8 mouse cellular contexts compared by ENCODE assay signal in the genomic region with DNA sequence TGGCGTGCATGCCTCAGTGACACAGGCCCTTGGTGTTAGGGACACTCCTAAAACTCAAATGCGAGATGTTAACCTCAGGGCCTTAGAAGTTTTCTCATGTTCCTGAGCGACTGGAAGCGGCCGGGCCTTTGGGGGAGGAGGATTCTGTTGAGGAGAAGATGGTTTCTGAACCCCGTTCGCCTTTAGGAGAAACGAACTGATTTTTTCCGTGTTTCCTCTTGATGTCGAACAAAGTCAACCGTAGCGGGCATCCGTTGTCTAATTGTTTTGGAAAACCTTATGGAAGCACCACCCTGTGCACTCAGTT. TPM values are rescaled to one million over a fixed set of nuclear protein-coding genes. Genes with fewer than 3 reads are reported as not detected.
A peak's percentile ranks its signal among the peaks of the same experiment; 100 is the strongest.
DNase-seq lines count a peak whose midpoint lies in the region; ATAC-seq and TF ChIP-seq lines count a peak whose summit lies in the region.

No protein-coding gene starts in this region.

- no peaks in the 10 kb centered on the region; the same call in 1 of the 2 replicates for H3K36me3 ChIP-seq in embryonic facial prominence, embryonic 10.5 days (replicated peaks)
- no peaks in the 10 kb centered on the region for H3K36me3 ChIP-seq in intestine, embryonic 15.5 days
- H3K36me3 ChIP-seq in neural tube, embryonic 12.5 days: no peaks in the 10 kb centered on the region

- peak overlapping the region; percentile 97 for H3K9ac ChIP-seq in intestine, embryonic 15.5 days
- H3K9ac ChIP-seq in neural tube, embryonic 12.5 days: peak overlapping the region; percentile 73

- H3K4me3 ChIP-seq in layer of hippocampus, adult 2 months: peak overlapping the region; percentile 74
- peak overlapping the region; percentile 97 for H3K4me3 ChIP-seq in embryonic facial prominence, embryonic 10.5 days
- peak overlapping the region; percentile 99 for H3K4me3 ChIP-seq in intestine, embryonic 15.5 days (replicated peaks)
- H3K4me3 ChIP-seq in neural tube, embryonic 12.5 days: peak overlapping the region; percentile 96

- H3K4me2 ChIP-seq in intestine, embryonic 15.5 days (replicated peaks): peak overlapping the region; percentile 68
- H3K4me2 ChIP-seq in neural tube, embryonic 12.5 days (replicated peaks): peak overlapping the region; percentile 80

- H3K27ac ChIP-seq in layer of hippocampus, adult 2 months: peak overlapping the region; percentile 92
- peak overlapping the region; percentile 97 for H3K27ac ChIP-seq in embryonic facial prominence, embryonic 10.5 days (replicated peaks)
- peak overlapping the region; percentile 90 for H3K27ac ChIP-seq in intestine, embryonic 15.5 days
- H3K27ac ChIP-seq in neural tube, embryonic 12.5 days: no peak overlapping the region

- 2% methylated on average over 13 of the region's 13 CpGs for WGBS in embryonic facial prominence, embryonic 10.5 days
- WGBS in intestine, embryonic 15.5 days: under 1% methylated on average over 13 of the region's 13 CpGs
- WGBS in neural tube, embryonic 12.5 days: 1% methylated on average over 13 of the region's 13 CpGs

- TF ChIP-seq CTCF in layer of hippocampus, adult 2 months (conservative IDR thresholded peaks at IDR 0.05): no peak

- DNase-seq in layer of hippocampus, adult 2 months (ENCODE audit: low spot score in 2 of 2): no peak
- no peak for DNase-seq in layer of hippocampus, adult 11-12 months (ENCODE audit: low spot score)
- DNase-seq in embryonic facial prominence, embryonic 10.5 days (ENCODE audit: low spot score): no peak
- no peak for DNase-seq in left cerebral cortex, adult 18-20 months (ENCODE audit: low spot score in 2 of 2)
- no peak for DNase-seq in frontal cortex, postnatal 25 days (ENCODE audit: low spot score in 2 of 2)
- no peak for DNase-seq in embryo, embryonic 9.5 days (ENCODE audit: extremely low spot score)

- H3K27me3 ChIP-seq in embryonic facial prominence, embryonic 10.5 days (replicated peaks; ENCODE audit: low read depth, poor library complexity, severe bottlenecking): no peaks in the 10 kb centered on the region
- H3K27me3 ChIP-seq in intestine, embryonic 15.5 days (replicated peaks): no peaks in the 10 kb centered on the region
- H3K27me3 ChIP-seq in neural tube, embryonic 12.5 days (replicated peaks): no peaks in the 10 kb centered on the region; the same call in 1 of the 2 replicates

- no peaks in the 10 kb centered on the region for H3K9me3 ChIP-seq in embryonic facial prominence, embryonic 10.5 days
- no peaks in the 10 kb centered on the region for H3K9me3 ChIP-seq in intestine, embryonic 15.5 days
- H3K9me3 ChIP-seq in neural tube, embryonic 12.5 days: no peaks in the 10 kb centered on the region

- no peak for ATAC-seq in intestine, embryonic 15.5 days
- ATAC-seq in neural tube, embryonic 12.5 days (ENCODE audit: low FRiP score, low read depth): no peak

- peaks cover 15% of the 10 kb centered on the region for H3K4me1 ChIP-seq in embryonic facial prominence, embryonic 10.5 days
- peaks cover 8% of the 10 kb centered on the region; the same call in 1 of the 2 replicates for H3K4me1 ChIP-seq in intestine, embryonic 15.5 days (replicated peaks)
- peaks cover 9% of the 10 kb centered on the region for H3K4me1 ChIP-seq in neural tube, embryonic 12.5 days

RNA-seq across cellular contexts. Expression of a gene that starts 1.1 kb away (rescaled TPM):
- total RNA-seq in layer of hippocampus, adult 2 months (2021): 10 to 100 TPM; 67.7 to 67.8 TPM
- 131 and 145 TPM in 2 replicates for polyA plus RNA-seq in embryonic facial prominence, embryonic 10.5 days (2016; fragmentation: Nextera tagmentation; extraction: Ambion mirVana)
- 122 and 151 TPM in 2 replicates for polyA plus RNA-seq in intestine, embryonic 15.5 days (2015; fragmentation: Nextera tagmentation; extraction: Ambion mirVana)
- 128 and 144 TPM in 2 replicates for polyA plus RNA-seq in neural tube, embryonic 12.5 days (2016; fragmentation: Nextera tagmentation; extraction: Ambion mirVana)
- 10 to 100 TPM; 66.6 to 69.0 TPM for total RNA-seq in left cerebral cortex, adult 18-20 months (2021)

RNA-seq across cellular contexts. Expression of a gene that starts 10.2 kb away (rescaled TPM):
- 10 to 100 TPM; 17.7 to 19.0 TPM for total RNA-seq in layer of hippocampus, adult 2 months (2021)
- 14.4 and 16.3 TPM in 2 replicates for polyA plus RNA-seq in embryonic facial prominence, embryonic 10.5 days (2016; fragmentation: Nextera tagmentation; extraction: Ambion mirVana)
- polyA plus RNA-seq in intestine, embryonic 15.5 days (2015; fragmentation: Nextera tagmentation; extraction: Ambion mirVana): 11.6 and 12.3 TPM in 2 replicates
- polyA plus RNA-seq in neural tube, embryonic 12.5 days (2016; fragmentation: Nextera tagmentation; extraction: Ambion mirVana): 17.1 and 17.4 TPM in 2 replicates
- 10 to 100 TPM; 14.4 to 15.4 TPM for total RNA-seq in left cerebral cortex, adult 18-20 months (2021)

RNA-seq across cellular contexts. Expression of a gene that starts 53.6 kb away (rescaled TPM):
- total RNA-seq in layer of hippocampus, adult 2 months (2021): under 1 TPM; 0.39 to 0.69 TPM
- 0.39 and 0.40 TPM in 2 replicates for polyA plus RNA-seq in embryonic facial prominence, embryonic 10.5 days (2016; fragmentation: Nextera tagmentation; extraction: Ambion mirVana)
- 0.09 and 0.34 TPM in 2 replicates for polyA plus RNA-seq in intestine, embryonic 15.5 days (2015; fragmentation: Nextera tagmentation; extraction: Ambion mirVana)
- 3.0 and 5.0 TPM in 2 replicates for polyA plus RNA-seq in neural tube, embryonic 12.5 days (2016; fragmentation: Nextera tagmentation; extraction: Ambion mirVana)
- under 1 TPM; 0.88 to 0.94 TPM for total RNA-seq in left cerebral cortex, adult 18-20 months (2021)
